Mouse (Mus musculus) lung, postnatal 0 days (tissue): ENCODE data around the gene Myo19. TPM values are rescaled to one million over a fixed set of nuclear protein-coding genes. Genes with fewer than 3 reads are reported as not detected.

Source experiments
- ATAC-seq: fragments of 200-750 bp; cut with Nextera tagmentation; 2 replicates; pipeline ENCODE4 v1.8.0; 2017; ENCODE audit warnings: moderate library complexity
- DNase-seq: peaks from one replicate; pipeline ENCODE4 v3.0.0-alpha.2; 2016; ENCODE audit warnings: low spot score
- H3K27ac ChIP-seq: fragments of 300-500 bp; sonication (generic); 2 replicates; pipeline ENCODE4 v1.5.1; 2014; ENCODE audit warnings: antibody characterized with exemption, mild to moderate bottlenecking, low read length, mixed read lengths
- H3K27me3 ChIP-seq: fragments of 300-500 bp; sonication (generic); replicated peaks from 2 replicates; pipeline ENCODE4 v1.6.1; 2014; ENCODE audit warnings: low read length, mixed read lengths; ENCODE audit not compliant: insufficient read depth
- H3K36me3 ChIP-seq: fragments of 300-500 bp; sonication (generic); 2 replicates; pipeline ENCODE4 v1.6.1; 2014; ENCODE audit warnings: low read length, mixed read lengths; ENCODE audit not compliant: insufficient read depth
- H3K4me1 ChIP-seq: fragments of 300-500 bp; sonication (generic); 2 replicates; pipeline ENCODE4 v1.6.1; 2014; ENCODE audit warnings: antibody characterized with exemption, low read depth, low read length, mixed read lengths; ENCODE audit not compliant: insufficient read depth
- H3K4me2 ChIP-seq: fragments of 300-500 bp; sonication (generic); replicated peaks from 2 replicates; pipeline ENCODE4 v1.6.1; 2014; ENCODE audit warnings: low read depth, mild to moderate bottlenecking, low read length, moderate library complexity, mixed read lengths
- H3K4me3 ChIP-seq: fragments of 300-500 bp; sonication (generic); 2 replicates; pipeline ENCODE4 v1.5.1; 2014; ENCODE audit warnings: low read depth, low read length
- H3K9ac ChIP-seq: fragments of 300-500 bp; sonication (generic); replicated peaks from 2 replicates; pipeline ENCODE4 v1.6.1; 2014; ENCODE audit warnings: low read depth, mild to moderate bottlenecking
- H3K9me3 ChIP-seq: fragments of 300-500 bp; sonication (generic); 2 replicates; pipeline ENCODE4 v1.6.1; 2016; ENCODE audit warnings: low read length, mixed read lengths
- CTCF ChIP-seq: IDR thresholded peaks from 2 replicates; pipeline ENCODE4 v1.5.1; 2016; ENCODE audit warnings: antibody characterized with exemption, mild to moderate bottlenecking
- EP300 ChIP-seq: IDR thresholded peaks from 2 replicates; pipeline ENCODE4 v1.6.1; 2016; ENCODE audit warnings: antibody characterized with exemption, mild to moderate bottlenecking, control low read depth
- WGBS: fragments of 180-500 bp; shearing (Covaris S2); extraction: QIAGEN DNeasy Blood & Tissue Kit; methylation state at CpG from one replicate; pipeline ENCODE4 v1.1.7; 2014; 5-methylcytosine and 5-hydroxymethylcytosine counted together
- polyA plus RNA-seq: library from polyadenylated mRNA; unstranded; fragments of >200 nt; fragmentation: Nextera tagmentation; extraction: Ambion mirVana; gene quantifications from 2 replicates; pipeline ENCODE4 v1.2.1, GENCODE M21; 2015

The Myo19 gene
- 2.6 and 3.3 TPM in 2 replicates for polyA plus RNA-seq

DNA sequence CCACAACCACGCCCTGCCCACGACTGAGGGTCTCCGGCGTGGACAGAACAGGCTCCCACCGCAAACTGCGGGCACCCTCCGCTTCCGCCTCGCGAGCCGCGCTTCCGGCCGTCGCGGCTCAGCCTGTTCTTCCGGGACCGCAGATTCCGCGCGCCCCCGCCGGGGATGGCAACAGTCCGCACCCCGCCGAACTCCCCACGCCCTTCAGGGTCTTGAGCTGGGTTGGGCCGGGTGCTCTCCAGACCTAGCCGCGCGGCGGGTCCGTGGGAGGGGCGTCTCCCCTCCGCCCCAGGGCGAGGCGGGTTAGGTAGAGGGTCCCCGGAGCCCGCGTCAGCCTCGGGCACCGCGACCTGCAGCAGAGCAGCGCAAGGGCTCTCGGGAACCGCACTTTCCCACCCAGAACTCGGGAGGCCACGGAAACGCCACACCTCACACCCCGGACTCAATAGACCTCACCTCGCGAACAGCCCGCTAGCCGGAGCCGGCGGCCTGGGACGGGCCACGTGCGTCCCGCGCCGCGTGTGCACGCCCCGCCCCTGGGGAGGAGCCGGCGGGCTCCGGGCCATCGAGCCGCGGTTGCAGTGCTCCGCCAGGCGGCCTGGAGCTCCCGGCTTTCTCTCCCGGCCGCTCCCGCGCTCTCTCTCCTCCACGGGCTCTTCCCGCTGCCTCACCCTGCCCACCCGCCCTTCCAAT, at the start of gene Myo19, which contains the start of gene Pigw:
Gene Myo19 (plus strand): TSS at position 377 of the 693 bp plus-strand sequence.
Gene Pigw (minus strand): TSS at position 514 of the 693 bp plus-strand sequence.
- Histone ChIP-seq H3K4me3 (peak within 1 kb of the TSS; percentile 87), H3K4me2 (peak within 1 kb of the TSS; percentile 88), H3K36me3 (no peaks in the 10 kb centered on the region), H3K27me3 (no peaks in the 10 kb centered on the region), H3K9ac (peak within 1 kb of the TSS; percentile 74), H3K27ac (peak within 1 kb of the TSS; percentile 91), H3K4me1 (peaks cover 6% of the 10 kb centered on the region; the same call in 1 of the 2 replicates), H3K9me3 (no peaks in the 10 kb centered on the region)
- DNase-seq (peak; percentile 90), ATAC-seq (peak; percentile 98)
- TF ChIP-seq CTCF (peak; percentile 45), EP300 (no peak)
- WGBS: 2% methylated on average over 65 of the region's 81 CpGs

DNA sequence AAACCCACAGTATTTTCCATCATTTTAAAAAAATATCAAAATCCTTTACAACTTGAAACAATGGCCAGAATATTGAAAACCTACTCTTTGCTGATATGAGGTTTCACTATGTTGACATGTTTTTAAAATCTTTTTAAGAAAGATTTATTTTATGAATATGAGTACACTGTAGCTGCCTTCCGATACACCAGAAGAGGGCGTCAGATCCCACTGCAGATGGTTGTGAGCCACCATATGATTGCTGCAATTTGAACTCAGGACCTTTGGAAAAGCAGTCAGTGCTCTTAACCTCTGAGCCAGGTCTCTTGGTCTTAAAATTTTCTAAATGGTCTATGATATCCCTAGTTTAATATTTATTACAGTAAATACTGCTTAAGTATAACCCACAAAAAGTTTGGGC, 40.6 kb upstream of the Myo19 start:
- DNase-seq (no peak), ATAC-seq (no peak)
- Histone ChIP-seq H3K9ac (no peak overlapping the region), H3K9me3 (no peaks in the 10 kb centered on the region), H3K36me3 (peaks cover 46% of the 10 kb centered on the region), H3K27me3 (no peaks in the 10 kb centered on the region), H3K4me2 (no peak overlapping the region), H3K4me1 (no peaks in the 10 kb centered on the region), H3K4me3 (no peak overlapping the region), H3K27ac (no peak overlapping the region)
- TF ChIP-seq EP300: no peak
- TF ChIP-seq CTCF: peak; percentile 32
- WGBS: 91% methylated on average over 2 of the region's 2 CpGs

- no peak overlapping the region for H3K4me2 ChIP-seq
- no peak overlapping the region for H3K27ac ChIP-seq
- DNase-seq: no peak
- no peaks in the 10 kb centered on the region for H3K27me3 ChIP-seq
- ATAC-seq: no peak
- no peaks in the 10 kb centered on the region for H3K9me3 ChIP-seq
- no peak overlapping the region for H3K4me3 ChIP-seq
- no peaks in the 10 kb centered on the region for H3K4me1 ChIP-seq
- peaks cover 24% of the 10 kb centered on the region; the same call in 1 of the 2 replicates for H3K36me3 ChIP-seq
- no peak overlapping the region for H3K9ac ChIP-seq
- no peak for TF ChIP-seq CTCF
- TF ChIP-seq EP300: no peak
- 96% methylated on average over 15 of the region's 15 CpGs for WGBS
Observed at GRCm38 (mm10) chr11:84846741-84847474, 33.0 kb upstream of the Myo19 start.

DNA sequence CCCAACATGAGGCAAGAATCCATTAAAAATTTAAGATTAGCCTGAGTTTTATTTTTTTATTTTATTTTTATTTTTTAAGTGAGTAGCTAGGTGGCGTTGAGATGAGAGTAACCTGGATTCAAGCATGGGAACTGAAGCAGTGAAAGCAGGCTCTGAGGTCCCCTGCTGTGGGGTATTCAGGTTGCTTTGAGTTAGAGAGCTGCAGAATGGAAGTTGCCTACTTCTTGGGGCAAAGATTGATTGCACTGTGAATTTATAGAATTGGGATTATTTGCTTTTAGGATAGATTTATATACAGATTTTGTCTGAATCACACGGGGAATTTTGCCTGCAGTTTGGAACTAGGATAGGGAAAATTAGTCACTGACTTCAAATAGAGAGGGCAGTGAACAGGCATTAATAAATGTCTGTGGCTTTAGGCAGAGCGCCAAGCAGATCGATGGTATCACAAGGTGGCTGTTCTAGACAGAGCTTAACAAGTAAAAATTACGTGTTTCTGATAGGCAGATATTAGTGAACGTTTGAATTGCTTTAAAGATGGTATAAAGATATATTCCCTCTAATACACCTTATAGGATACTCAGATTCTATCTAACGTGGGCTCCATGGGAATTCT, 32.4 kb upstream of the Myo19 start:
- TF ChIP-seq CTCF (no peak), EP300 (no peak)
- no peaks in the 10 kb centered on the region for H3K27me3 ChIP-seq
- ATAC-seq (no peak), DNase-seq (no peak)
- peaks cover 27% of the 10 kb centered on the region; the same call in 1 of the 2 replicates for H3K36me3 ChIP-seq
- H3K4me2 ChIP-seq: no peak overlapping the region
- no peaks in the 10 kb centered on the region for H3K4me1 ChIP-seq
- no peak overlapping the region for H3K27ac ChIP-seq
- 82% methylated on average over 7 of the region's 7 CpGs for WGBS
- no peak overlapping the region for H3K9ac ChIP-seq
- H3K9me3 ChIP-seq: no peaks in the 10 kb centered on the region
- H3K4me3 ChIP-seq: no peak overlapping the region

DNA sequence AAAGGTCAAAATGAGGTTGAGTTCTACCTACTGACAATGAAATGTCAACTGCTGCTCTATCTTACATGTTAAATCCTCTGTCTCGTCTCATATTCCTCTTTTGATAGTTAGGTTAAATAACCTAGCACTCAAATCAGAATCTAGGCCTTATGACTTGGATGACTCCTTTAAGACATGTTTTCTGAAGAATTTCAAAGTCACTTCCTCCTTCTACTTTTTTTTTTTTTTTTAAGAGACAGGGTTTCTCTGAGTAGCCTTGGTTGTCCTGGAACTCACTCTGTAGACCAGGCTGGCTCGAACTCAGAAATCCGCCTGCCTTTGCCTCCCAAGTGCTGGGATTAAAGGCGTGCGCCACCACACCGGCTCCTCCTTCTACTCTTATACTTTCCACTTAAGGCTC, 24.7 kb upstream of the Myo19 start:
- Histone ChIP-seq H3K9ac (no peak overlapping the region), H3K9me3 (no peaks in the 10 kb centered on the region), H3K27me3 (no peaks in the 10 kb centered on the region), H3K27ac (no peak overlapping the region), H3K4me1 (no peaks in the 10 kb centered on the region), H3K36me3 (peaks cover 22% of the 10 kb centered on the region), H3K4me3 (no peak overlapping the region), H3K4me2 (no peak overlapping the region)
- 93% methylated on average over 6 of the region's 6 CpGs for WGBS
- no peak for TF ChIP-seq CTCF
- no peak for TF ChIP-seq EP300
- DNase-seq (no peak), ATAC-seq (no peak)

GRCm38 (mm10) chr11:84865268-84865667, 14.7 kb upstream of the Myo19 start:
- no peak overlapping the region for H3K9ac ChIP-seq
- ATAC-seq (no peak), DNase-seq (no peak)
- no peak overlapping the region for H3K4me3 ChIP-seq
- H3K36me3 ChIP-seq: peaks cover 8% of the 10 kb centered on the region; the same call in 1 of the 2 replicates
- 34% methylated on average over 2 of the region's 2 CpGs for WGBS
- H3K4me2 ChIP-seq: no peak overlapping the region
- no peak for TF ChIP-seq EP300
- no peak for TF ChIP-seq CTCF
- H3K9me3 ChIP-seq: no peaks in the 10 kb centered on the region
- H3K27ac ChIP-seq: no peak overlapping the region
- H3K4me1 ChIP-seq: peaks cover 5% of the 10 kb centered on the region
- H3K27me3 ChIP-seq: no peaks in the 10 kb centered on the region
